Mouse (Mus musculus): ENCODE measurements around the gene Bckdhb.

The Bckdhb gene

GRCm38 (mm10) chr9:84107045-84107813 is 182.3 kb downstream of the Bckdhb start:
- DNase-seq (ENCODE audit: low spot score in 2 of 2), result no peak

- DNase-seq (ENCODE audit: low spot score in 2 of 2), result no peak
Measured at GRCm38 (mm10) chr9:84108534-84108933, 183.6 kb downstream of the Bckdhb start.

GRCm38 (mm10) chr9:84109777-84110478 is 185.0 kb downstream of the Bckdhb start:
- no peak for DNase-seq (ENCODE audit: low spot score in 2 of 2)

- no peak for DNase-seq (ENCODE audit: low spot score in 2 of 2)
Measured at GRCm38 (mm10) chr9:84110616-84111015, 185.7 kb downstream of the Bckdhb start.

- no peak for DNase-seq (ENCODE audit: low spot score in 2 of 2)
Measured at GRCm38 (mm10) chr9:84112319-84112718, 187.4 kb downstream of the Bckdhb start.

- DNase-seq (ENCODE audit: low spot score in 2 of 2), result no peak
Measured at GRCm38 (mm10) chr9:84112842-84113568, 188.1 kb downstream of the Bckdhb start.

GRCm38 (mm10) chr9:84114254-84114653 is 189.3 kb downstream of the Bckdhb start:
- DNase-seq (ENCODE audit: low spot score in 2 of 2), result no peak

- DNase-seq (ENCODE audit: low spot score in 2 of 2), result peak in 1 of 2 experiments; percentile 4
Measured at GRCm38 (mm10) chr9:84117337-84117736, 192.4 kb downstream of the Bckdhb start.

GRCm38 (mm10) chr9:84124996-84125395 is 200.1 kb downstream of the Bckdhb start:
- DNase-seq (ENCODE audit: low spot score in 2 of 2), result no peak

- DNase-seq (ENCODE audit: low spot score in 2 of 2), result no peak
Measured at GRCm38 (mm10) chr9:84130338-84130737, 205.4 kb downstream of the Bckdhb start.

- no peak for DNase-seq (ENCODE audit: low spot score in 2 of 2)
Measured at GRCm38 (mm10) chr9:84135062-84135461, 210.1 kb downstream of the Bckdhb start.

GRCm38 (mm10) chr9:84137192-84137591 is 212.2 kb downstream of the Bckdhb start:
- DNase-seq (ENCODE audit: low spot score in 2 of 2), result no peak

GRCm38 (mm10) chr9:84148124-84148523 is 223.2 kb downstream of the Bckdhb start:
- no peak for DNase-seq (ENCODE audit: low spot score in 2 of 2)
